Mouse (Mus musculus): ENCODE measurements at regions not wholly inside any gene's neighbourhood (a gene's known extent, or its start where the extent isn't known, plus 50 kb on each side); places are given as distances from the start of the nearest gene placed in this dataset.

DNA sequence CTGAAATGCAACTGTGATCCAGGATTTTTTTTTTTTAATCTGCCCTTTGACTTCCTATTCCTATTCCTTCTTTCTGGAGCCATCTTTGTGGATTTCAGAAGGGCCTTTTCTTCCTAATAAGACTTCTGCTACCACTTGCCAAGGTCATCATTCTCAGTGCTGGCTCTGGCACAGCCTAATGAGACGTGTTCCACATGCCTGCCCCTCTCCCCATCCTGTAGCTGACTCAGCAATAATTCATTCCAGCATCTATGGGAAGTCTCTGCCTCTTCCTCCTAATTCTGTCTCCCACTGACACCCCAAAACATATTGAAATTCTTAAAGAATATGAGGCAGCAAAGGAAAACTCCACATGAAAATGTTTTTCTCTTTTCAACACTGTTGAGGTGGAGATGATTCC lies 91.7 kb upstream of the Cep162 start:
- no peak for DNase-seq (ENCODE audit: inconsistent age in 2 of 2, low spot score in 1 of 2)

DNA sequence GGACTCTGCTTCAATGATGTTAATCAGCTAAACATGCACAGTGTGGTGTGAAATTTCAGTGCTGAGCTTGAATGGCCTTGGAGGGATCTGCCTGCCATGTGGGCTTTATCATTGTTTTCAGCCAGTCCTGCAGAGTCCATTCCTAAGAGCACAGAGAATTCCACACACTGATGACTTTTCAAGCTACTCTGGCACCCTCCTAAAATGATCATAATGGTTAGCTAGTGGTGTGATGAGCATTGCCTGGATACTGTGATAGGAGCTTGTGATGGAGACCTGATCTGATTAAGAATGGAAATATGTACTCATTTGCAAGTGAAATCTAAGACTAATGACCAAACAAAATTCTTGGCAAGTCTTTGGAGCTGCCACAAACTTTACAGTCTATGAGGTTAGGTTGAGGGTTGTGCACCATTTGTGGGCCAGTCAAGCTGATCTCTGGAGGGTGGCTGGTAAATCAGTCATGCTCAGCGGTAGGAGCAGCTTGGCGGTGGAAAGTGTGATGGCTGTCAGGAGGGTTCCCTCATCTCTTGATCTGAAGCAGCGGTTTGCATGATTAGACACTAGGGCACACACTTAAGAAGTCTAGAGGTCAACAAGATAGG lies 91.0 kb upstream of the Cep162 start:
- no peak for DNase-seq (ENCODE audit: inconsistent age in 2 of 2, low spot score in 1 of 2)

DNA sequence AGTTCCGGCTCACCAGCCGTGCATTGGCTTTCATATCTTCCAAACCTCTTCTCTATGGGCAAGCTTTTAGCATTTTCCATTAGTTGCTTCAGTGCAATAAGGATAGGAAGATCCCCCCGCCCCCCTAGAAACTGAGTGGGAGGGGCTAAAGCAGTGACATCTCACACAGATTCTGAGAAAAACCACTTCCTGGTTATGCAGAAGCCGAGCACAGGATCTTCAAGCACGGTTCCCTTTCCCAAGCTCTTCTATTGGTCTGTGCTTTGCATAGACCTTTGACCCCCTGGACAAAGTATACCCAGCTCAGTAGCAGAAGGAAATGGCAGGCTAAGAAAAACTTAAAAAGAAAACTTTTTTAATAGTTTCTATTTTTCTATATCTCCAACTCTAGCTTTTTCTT lies 86.1 kb upstream of the Cep162 start:
- DNase-seq (ENCODE audit: inconsistent age in 2 of 2, low spot score in 1 of 2) = no peak

DNA sequence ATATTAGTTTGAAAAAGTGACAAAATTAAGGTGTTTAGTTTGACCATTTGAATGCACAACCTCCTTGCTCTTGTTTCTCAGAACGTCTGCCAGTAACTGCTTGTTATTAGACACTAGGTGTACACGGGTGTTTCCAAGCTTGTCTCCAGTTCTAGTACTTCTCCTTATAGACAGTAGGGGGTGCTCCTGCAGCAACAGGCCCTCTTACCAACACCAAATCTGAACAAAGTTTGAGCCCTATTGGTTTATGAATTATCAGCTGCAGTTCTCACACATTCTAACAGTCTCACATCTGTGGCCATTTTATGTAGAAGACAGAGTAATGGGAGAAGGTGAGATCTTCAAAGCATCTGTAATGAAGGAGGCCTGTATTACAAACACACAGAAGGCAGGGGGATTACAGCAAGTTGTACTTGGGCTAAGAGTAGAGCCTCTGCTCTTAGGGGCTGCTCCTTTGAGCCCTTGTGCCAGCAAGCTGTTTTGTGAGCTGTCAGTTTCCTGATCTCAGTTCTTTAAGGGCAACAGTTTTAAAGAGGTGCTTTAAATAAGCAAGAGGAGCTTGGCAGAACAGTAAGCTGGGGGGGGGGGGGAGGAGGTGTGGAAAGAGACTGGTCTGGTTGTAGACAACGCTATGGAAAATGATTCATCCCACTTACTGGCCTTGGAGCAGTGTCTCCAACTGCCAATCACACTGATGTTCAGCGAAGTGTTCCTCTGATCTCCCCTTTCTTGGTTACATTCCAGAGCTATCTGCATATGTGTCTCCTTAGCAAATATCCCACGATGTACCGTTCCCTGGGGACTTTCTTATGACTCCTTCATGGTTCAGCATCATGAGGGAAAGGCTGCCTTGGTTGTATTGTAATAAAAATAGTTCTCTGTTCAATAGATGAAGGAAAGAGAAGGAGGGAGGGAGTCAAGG lies 71.3 kb upstream of the Cep162 start:
- DNase-seq (ENCODE audit: inconsistent age in 2 of 2, low spot score in 1 of 2) = no peak

DNA sequence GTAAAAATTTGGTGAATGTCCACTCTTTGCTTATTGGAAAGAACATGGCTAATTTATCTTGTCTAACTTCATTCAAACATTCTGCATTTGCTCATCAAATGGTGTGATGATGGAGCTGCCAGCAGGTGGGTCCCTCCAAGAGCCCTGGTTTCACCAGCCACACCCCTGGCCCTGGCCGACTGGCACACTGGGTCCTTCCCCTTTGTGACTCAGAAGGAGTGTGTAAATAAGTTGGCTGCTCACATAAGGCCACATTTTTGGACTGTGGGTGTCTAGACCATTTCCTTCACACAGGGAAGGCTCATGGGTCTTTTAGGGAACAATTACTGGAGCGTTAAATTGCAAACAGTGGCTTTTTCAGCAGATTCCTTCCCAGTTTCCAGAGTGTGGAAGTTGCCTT lies 68.4 kb upstream of the Cep162 start:
- no peak for DNase-seq (ENCODE audit: inconsistent age in 2 of 2, low spot score in 1 of 2)

DNA sequence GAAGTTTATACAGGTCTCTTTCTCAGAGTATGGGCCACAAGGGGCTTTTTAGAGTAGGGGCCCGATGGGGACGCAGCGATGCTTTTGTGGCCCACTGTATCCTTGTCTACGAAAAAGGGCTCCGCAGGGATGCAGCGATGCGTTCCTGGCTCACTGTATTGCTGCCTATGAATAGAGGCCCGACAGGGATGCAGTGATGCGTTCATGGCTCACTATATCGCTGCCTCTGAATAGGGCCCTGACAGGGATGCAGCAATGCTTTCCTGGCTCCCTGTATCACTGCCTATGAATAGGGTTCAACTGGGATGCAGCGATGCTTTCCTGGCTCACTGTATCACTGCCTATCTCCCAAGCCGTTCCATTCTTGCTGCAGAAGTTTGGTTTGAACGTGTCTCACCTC lies 65.4 kb upstream of the Cep162 start:
- no peak for DNase-seq (ENCODE audit: inconsistent age in 2 of 2, low spot score in 1 of 2)

DNA sequence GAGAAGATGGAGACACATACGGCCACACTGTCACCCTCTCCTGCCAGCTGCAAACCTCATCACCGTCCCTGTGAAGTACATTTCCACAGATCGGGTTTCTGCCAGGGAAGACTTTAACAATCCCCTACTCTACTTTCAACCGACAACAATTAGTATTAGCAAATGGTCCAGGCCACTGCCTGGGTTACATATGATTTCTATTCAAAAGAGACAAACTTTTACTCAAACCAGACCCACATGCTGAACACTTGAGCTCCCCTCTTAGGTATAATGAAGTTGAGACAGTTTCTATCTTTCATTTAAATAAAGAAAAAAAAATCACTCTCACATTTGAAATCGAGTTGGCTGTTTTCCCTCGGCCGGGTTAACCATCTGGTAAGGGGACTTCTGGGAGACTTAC lies 63.4 kb upstream of the Cep162 start:
- no peak for DNase-seq (ENCODE audit: inconsistent age in 2 of 2, low spot score in 1 of 2)

DNA sequence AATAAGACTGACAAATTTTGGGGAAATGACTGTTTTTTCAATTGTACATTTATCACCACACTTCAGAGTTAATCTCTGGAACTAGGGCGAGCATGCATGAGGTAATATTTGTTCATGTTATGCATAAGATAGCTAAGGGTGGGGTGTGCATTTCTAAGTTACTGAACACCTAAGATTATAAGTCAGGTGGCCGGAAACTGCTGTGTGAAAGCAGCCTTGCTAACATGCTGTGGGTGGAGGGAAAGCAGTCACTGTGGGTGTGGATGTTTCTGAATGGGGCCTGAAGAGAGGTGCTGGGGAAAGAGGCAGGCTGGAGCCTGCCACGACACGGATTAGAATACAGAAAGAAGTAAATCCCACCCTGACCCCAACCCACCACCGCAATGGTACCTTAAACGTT lies 54.8 kb upstream of the Cep162 start:
- DNase-seq (ENCODE audit: inconsistent age in 2 of 2, low spot score in 1 of 2) = no peak
